Mouse (Mus musculus) retina, embryonic 14.5 days (tissue): ENCODE measurements around the gene Six2.
"Not testable (repeated sequence)": the region's sequence is repeated elsewhere in the genome, so short reads cannot be mapped to it uniquely, and the experiment has no call there.

ENCODE experiments used
- DNase-seq: peaks from one replicate; pipeline ENCODE4 v3.0.0-alpha.2; 2015; ENCODE audit warnings: low spot score

The Six2 gene

DNA sequence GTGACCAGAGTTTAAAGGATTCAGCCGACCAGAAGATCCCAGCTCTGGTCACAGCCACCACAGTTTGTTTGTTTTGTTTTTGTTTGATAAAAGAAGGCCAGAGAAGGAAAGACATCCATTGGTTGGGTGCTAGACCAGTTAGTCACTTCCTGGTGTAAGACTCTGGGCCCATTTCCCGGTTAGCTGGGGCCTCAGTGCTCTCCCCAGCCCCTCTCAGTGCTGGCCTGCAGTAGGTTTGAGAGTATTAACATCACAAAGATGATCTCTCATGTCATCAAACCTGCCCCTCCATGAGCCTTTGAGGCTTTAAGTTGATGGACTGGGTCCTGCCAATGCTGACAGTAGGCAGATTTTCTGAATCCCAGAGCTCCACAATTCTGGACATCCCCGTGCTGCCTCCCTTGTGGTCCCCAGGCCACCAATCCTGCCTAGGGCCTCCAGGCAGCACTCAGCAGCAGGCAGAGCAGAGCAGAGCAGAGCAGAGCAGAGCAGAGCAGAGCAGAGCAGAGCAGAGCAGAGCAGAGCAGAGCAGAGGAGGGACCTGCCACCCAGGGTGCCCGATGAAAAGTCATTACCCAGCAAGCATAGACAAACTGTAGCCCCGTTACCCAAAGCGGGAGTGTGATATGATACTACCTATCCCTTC is 2.4 kb upstream of the Six2 start:
- DNase-seq: peak; percentile 16

DNA sequence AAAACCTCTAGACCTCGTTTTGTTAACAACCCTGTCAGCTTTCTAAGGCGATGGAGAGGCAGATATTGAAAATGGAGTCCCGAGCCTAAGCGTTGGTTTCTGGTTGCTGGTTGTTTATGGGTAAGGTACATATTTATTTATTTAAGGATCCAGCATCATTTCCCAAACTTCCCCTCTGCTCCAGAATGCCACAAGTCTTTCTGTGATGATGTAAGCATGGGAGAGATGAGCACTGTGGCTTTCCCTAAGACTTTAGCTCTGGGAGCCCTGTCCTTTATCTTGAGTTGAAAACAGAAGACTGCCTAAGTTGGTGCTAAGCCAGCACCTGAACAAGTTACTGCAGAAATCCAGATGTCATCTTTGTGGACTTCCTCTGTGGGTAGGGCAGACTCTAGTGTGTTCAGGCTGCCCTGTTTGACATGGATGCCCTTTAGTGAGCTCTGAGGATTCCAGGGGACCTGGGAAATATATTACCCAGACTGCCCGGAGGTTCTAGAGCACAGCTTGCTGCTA is 1.8 kb upstream of the Six2 start:
- DNase-seq: peak; percentile 24

DNA sequence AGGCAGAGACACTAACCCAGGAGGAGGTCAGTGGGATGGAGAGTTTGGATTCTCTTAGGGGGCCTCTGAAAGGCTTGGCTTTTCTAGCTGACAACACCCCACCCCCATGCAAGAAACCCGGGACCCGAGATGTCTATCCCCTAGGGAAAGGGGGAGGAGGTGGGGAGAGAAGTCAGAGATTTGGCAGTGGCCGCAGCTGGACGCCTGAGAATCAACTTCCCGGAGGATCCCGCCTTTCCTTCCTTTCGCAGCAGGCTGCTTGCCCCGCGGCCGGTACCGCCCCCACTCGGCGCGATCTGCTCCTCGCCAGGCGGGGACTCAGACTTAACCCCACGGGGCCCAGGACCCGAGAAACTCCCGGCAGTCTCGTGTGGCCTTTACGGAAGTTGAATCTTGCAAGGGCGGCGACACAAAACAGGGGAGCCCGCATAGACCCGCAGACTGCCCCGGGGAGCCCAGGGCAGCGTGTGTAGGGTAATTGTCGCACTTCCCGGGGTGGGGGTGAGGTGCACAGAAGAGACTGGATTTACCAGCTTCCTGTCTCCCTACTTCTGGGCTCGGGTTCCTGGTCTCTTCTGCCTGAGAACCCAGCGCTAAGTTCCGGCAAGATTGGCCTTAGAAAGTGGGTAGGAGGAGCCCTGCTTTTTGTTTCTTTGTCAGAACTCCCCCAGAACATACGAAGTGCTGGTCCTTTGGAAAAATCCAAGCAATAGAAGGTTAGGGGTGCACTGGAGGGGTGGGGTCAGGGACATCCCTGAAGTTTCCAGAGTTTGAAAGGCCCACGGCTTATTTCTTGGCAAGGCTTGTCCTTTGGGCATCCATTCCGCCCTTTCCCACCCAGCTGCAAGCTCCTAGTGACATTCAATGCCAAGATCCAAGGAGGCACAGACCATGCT is 1.1 kb upstream of the Six2 start:
- peak; percentile 50 for DNase-seq

DNA sequence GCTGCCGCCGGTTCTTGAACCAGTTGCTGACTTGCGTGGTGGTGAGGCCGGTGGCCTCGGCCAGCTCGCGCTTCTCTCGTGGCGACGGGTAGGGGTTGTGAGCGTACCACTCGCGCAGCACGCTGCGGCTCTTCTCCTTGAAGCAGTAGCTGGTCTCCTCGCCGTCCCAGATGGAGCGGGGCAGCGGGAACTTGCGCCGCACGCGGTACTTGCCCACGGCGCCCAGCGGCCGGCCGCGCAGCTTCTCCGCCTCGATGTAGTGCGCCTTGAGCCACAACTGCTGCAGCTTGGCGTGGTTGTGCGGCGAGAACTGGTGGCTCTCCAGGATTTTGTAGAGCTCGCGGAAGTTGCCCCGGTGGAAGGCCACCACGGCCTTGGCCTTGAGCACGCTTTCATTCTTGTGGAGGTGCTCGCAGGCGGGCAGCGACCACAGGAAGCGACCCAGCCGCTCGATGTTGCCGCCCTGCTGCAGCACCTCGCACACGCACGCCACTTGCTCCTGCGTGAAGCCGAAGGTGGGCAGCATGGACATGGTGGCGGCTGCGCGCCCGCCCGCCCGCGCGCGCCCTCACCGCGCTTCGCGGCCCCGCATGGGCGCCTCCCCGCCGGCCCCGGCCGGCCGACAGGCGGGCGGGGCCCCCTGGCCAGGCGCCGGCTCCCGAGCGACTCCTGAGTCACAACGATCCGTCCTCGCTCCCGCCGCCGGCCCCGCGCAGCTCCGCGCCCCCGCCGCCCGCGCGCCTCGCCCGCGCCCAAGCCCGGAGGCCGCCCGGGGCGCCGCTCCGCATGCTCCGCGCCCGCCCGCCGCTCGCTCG is 446 bp downstream of the Six2 start:
- DNase-seq: peak; percentile 54

DNA sequence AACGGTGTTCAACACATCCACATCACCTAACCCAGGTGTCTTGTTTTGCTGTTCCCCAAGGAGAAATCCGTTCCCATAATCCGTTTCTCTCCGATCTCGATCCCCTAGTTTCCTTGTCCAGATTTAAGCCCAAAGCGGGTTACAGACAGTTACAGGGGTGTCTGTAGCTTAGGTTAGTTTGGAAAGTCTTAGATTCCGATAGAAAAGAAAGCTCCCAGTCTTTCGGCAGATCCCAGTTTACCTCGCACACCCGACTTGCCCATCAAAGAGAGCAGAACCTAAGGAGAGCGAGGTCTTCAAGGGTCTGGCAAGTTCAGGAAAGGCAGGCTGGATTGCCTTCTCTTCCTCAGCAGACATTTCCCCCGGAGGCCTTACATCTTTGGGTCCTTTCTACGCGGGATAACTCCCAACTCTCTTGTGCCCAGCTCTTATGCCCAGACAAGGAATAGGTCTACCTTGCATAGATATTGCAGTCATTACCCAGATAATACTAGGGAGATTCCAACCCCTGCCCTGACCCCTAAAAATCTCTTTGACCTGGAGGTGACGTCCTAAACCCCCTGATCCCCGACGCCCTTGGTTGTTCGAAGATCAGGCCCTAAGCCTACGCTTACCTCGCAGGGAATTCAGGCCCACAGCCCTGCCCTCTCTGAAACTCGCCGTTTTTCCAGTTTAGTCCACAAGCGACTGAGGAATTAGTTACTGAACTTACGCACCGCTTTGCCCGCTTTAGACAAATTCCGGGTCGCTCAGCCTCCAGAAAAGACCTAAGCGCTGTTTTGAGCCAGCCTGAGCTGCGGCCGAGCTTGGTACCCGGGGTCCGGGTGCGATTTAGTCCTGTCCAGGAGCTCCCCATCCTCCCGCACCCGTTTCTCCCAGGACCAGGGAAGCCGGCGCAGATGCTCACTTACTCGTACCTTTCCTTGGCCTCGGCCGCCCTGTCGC is 1.3 kb downstream of the Six2 start:
- DNase-seq: peak; percentile 32

DNA sequence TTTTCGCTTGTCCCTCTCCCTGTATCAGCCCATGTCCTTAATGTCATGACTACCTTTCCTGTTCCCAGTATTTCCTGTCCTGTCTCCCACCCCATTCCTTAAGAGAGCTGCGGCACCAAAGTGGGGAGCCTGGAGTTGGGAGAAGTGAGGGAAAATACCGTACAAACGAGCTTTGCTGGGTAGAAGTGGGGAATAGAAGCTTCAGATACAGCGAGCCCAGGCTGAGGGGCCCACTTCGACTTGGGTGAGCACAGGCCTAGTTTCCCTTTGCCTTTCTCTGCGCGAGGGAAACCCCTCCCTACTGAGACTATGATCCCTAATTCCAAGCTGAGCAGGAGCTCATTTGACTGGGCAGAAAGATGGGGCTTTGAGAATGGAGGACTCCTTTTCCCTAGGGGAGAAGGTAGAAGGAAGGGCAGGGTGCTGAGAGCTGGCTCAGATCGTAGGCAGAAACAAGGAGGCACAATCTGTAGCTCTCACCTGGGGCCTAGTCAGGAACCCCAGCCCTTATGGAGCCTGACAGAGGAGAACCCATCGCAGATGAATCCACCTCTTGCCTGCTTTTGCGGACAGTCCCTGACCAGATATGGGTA is 2.3 kb downstream of the Six2 start:
- DNase-seq: peak; percentile 36

DNA sequence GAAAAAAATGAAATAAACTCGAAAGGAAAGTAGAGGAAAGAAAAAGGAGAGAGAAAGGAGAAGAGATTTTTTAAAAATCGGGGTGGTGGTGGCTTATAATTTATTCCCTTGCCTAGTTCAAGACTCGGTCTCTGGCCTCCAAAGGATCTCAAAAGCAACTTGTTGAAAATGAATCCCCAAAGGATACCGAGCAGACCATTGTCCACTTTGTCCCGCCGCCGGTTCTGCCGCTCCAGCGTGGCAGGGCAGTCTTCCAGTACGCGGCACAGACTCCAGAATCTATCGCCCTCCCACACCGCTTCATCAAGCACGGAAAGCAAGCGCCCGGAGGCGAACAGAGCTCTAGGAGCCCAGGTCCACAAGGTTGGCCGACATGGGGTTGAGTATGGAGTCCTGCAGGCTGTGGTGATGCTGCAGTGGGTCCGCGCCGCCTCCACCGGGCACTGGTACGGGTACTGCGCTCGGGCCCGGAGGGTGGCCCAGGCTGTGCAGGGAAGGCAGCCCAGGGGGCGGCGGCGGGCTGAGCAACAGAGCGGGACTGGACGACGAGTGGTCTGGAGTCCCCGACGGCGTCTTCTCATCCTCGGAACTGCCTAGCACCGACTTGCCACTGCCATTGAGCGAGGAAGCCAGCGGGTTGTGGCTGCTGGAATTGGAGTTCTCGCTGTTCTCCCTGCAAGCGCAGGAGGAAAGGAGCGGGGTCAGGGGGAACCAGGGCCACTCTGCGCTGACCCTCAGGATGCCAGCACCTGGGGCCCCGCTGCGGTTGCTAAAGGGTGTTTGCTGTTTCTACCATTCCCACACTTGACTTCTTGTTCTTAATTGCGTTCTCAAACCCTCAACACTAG is 3.0 kb downstream of the Six2 start:
- peak; percentile 31 for DNase-seq

GRCm38 (mm10) chr17:85684436-85684835 is 3.6 kb downstream of the Six2 start:
- not testable (repeated sequence) for DNase-seq

GRCm38 (mm10) chr17:85683984-85684307 is 4.1 kb downstream of the Six2 start:
- peak; percentile 21 for DNase-seq

- DNase-seq: peak; percentile 19
These were observed 4.7 kb downstream of the Six2 start for GRCm38 (mm10) chr17:85683111-85683983.

DNA sequence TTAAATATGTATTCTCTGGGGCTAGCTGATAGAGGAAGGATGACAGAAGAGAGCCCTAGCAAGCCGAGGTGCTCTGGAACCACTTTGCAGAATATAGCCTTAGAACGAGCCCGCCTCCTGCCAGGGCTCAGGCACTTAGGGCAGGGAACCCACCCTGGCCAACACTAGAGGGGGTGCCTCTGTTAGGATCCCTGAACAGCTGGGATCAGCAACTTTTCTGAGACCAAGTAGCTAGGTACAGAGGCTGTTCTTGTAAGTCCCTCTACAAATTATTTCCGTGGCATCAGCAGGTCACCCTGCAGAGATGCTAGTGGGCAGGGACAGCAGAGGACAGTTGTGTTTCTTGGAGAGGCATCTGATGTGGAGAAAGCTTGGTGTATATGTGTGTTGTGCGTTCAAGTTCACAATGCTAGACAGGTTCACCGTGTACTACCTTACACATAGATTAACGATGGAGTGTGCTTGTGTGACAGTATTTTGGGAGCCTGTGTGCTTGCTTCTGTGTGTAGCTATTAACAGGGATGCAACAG is 5.8 kb downstream of the Six2 start:
- DNase-seq: no peak

DNA sequence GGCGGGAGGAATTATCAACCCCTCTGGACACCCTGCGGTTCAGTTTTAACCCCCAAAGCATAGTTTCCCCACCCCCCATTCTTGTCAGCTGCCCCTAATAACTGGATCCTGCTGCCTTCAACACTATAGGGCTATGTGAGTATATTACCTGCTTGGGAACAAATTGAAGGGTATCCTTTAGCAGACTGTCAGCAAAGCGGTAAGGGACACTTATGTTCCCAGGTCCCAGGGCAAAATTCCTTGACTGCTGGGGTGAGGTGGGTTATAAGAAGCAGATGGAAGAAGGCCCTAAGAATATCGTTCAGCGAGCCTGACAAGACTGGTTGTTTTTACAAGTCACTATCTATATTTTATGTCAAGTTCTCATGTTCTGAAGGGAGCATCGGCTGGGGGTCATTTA is 6.3 kb downstream of the Six2 start:
- no peak for DNase-seq

DNA sequence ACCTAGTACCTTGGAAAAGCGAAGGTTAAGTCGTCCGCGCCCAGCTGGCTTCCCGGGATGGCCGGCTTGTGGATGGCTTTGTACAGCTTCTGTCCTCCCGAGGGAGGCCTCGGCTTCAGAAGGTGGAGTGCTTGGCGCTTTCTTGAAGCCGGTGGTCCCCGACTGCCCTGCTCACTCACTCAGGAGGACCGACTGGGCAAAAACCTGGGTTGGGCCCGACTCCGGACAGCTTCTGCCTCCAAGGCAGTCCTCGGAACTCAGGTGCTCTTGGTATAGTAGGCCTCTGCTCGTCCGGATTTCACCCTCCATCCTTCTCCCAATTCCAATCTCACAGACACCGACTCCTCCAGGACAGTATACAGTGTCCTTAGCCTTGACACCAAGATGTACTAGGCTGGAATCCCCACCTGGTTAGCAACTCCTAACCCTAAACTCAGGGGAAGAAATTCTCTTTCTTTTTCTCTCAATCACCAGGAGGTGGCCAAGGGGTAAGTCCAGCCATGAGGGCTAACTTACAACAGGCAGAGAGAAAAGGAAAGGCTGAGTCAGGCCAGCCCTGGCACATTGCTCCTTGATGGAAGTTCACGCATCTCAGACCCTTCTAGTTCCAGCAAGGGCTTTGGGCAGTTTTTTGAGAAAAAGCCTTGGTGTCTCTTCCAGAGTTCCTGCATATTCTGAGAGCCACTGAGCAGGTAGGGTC is 7.1 kb downstream of the Six2 start:
- DNase-seq: peak; percentile 18

GRCm38 (mm10) chr17:85680116-85680850 is 7.8 kb downstream of the Six2 start:
- peak; percentile 19 for DNase-seq

DNA sequence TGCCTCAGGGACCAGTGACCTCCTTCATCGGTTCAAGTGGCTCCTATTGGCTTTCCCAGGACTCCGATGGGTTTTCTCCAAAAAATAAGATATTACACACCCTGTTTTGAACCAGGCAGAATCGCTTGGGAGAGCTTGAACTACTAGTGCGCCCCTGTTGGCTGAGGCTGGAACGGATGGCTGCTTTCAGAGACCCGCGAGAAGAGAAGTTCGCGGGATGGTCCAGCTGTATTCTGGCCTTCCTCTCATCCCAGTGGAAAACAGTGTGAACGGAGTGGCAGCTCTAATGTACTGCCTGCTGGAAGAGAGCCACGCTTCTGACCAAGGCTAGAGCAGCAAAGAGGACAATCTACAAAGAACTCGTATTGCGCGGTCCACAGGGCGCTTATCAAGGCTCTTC is 8.4 kb downstream of the Six2 start:
- DNase-seq: peak; percentile 77

DNA sequence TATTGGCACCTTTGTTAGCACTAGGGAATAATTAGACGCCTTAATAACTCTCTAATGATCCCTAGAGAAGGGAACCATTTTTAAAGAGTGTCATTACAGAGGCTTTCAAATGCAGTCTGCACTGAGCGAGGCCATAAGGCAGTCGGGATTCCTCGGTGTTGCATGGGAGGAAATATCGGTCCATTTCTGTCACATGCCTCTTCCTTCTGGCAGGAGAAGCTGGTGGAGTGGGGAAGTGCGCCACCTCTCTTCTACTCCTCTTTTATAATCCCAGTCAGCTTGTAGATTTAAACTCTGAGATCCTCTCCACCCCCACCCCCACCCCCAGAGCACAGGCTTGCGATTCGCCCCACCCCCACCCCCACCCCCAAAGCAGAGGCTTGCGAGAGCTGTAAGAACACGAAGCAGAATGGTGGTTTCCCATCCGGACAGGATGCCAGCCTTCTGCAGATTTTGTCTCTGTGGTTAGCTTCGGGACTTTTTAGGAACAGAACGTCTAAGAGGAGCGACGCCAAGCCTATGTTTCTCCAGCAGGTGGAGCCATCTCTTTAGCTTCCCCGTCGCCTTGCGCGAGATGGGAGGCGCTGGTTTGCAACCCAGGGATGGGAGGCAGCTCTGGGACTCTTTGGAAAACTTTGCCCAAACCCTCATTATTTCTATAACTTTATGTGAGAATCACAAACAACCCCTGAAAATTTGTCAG is 23.3 kb downstream of the Six2 start:
- peak; percentile 93 for DNase-seq

GRCm38 (mm10) chr17:85664202-85664601 is 23.9 kb downstream of the Six2 start:
- no peak for DNase-seq
